Mouse (Mus musculus) activated CD4-positive, CD25-positive, alpha-beta regulatory T cell (primary cell): ENCODE data around the gene Hdgf. TPM values are rescaled to one million over a fixed set of nuclear protein-coding genes. Genes with fewer than 3 reads are reported as not detected.

Experiments
- polyA plus RNA-seq, 2 experiments: library from polyadenylated mRNA; unstranded; fragments of 100-300 nt; shearing (Covaris generic); gene quantifications; one replicate each; pipeline ENCODE4 v1.2.1; 2017

Gene Hdgf
- polyA plus RNA-seq = 100 to 1,000 TPM; 146 to 171 TPM

DNA sequence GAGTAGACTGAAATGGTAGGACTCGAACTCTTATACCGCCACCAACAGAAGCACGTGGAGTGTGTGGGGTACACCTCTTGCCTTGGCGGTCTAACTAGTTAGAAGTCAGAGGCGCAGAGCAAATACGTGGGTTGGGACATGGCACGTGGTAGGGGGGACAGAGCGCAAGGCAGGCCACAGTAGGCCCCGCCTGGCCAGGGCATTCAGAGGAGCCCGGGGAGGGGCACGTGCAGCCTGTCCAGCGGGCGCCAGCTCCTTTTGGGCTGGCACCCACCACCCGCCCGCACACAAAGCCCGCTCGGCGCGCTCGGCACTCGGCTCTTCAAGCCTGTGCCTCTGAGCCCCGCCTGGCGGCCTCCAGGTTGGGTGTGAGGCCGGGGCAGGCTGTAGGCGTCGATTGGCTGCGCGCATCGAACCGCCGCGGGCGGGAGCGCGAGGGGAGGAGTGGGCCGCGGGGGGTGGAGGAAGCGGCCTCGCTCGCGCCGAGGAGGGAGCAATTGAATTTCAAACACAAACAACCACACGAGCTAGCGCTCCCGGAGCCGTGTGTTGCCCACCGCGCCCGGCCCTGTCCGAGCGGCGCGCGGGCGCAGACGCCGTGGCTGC is at the start of gene Hdgf:
Hdgf (plus strand) TSS at position 442 of the 606 bp plus-strand sequence.

DNA sequence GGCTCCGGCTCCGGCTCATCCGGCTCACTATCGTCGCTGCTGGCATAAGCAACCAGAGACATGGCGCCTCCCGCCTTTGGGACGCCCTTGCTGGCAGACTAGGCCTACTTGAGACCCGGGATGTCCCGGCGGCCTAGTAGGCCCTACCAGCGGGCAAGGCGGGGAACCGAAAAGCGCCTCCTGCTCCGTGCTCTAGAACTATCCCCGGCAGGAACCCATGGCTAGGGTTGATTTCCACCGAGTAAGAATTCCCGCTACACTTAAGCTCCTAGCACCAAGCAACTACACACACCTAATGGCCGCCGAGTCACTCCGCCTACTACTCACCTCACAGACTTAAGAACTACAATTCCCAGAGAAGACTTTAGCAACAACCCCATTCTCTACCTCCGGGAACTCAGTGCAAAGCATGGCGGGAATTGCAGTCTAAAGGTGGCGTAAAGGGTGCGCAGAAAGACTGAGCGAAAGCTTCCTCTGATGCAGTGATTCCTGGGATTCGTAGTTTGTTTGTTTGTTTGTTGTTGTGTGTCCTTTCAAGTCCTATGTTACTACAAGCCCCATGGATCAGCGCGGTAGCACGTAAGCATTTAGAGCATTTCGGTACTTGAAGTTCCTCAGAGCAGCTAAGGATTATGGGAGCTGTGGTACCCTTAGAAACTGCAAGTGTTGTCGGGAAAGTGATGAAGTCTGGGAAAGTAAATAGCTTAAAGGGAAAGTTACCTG is 20.7 kb upstream of the Hdgf start, which contains the start of gene Prcc:
Prcc (minus strand) TSS at position 328 of the 723 bp plus-strand sequence.

DNA sequence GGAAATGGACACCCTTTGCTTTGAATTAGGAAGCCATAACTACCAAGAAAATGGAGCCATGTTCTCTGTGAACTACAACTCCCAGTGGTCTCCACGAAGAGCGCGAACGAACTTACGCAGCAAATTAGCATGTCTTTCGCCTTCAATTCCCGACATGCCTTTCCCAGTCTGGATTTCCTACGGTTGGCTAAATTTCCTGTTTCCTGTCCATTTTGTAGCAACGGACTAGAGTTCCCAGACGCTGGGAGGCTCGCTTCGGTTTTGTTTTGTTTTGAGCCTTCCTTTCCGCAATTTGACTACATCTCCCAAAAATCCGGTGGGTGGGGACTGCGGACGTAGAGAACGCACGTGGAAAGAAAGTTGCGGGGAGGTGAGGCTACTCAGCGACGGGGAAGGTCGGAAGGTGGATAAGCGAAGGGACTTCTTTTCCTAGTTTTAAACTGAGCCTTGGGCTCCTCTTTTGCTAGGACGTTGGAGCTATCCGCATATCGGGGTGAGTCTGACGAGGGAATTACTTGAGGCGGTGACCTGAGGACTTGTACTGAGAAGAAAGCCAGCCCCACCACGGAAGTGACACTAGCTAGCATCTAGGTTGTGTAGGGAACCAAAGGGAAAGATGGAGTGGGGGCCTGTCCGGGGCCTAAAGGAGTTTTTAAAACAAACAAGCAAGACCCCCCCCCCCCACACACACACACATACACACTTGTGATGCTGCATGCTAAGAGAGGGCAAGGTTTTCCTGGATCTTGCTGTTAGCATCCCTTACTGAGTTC is 13.4 kb downstream of the Hdgf start, which contains the start of gene Mrpl24:
Mrpl24 (plus strand) TSS at position 171 of the 773 bp plus-strand sequence.

DNA sequence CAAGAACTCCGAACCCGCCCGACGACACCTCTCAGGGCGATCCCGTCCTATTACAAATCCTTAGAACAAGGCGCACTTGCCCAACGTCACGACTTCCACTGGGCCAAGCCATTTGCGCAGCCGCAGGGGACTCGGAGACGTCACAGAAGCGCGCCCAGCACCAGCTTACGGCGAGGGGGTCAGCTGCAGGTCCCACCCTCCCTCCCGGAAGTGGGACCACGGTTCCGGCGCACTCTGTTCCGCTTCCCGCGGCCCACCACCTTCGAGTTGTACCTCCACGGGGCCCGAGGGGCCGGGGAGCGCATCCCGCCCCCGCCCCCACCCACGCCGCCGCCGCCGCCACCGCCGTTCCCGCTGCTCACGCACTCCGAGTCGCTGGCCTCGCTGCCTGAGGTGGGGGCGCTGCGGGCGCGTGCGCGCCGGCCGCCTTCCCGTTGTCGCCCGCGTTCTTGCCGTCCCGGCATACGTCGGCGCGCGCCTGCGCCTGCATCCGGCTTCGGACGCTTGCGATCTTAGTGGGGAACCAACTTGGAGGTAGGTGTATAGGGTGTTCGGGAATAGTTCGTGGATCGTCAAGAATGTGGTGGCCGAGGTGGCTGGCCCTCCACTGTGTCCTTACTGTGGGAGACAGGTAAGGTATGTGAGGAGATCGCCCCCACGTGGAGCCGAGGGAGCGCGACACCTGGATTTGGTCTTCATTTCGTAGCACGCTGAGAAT is 24.1 kb downstream of the Hdgf start, which contains the start of the genes Isg20l2 and Rrnad1:
Isg20l2 (plus strand) TSS at position 237 of the 718 bp plus-strand sequence.
Rrnad1 (minus strand) TSS at position 640 of the 718 bp plus-strand sequence.

DNA sequence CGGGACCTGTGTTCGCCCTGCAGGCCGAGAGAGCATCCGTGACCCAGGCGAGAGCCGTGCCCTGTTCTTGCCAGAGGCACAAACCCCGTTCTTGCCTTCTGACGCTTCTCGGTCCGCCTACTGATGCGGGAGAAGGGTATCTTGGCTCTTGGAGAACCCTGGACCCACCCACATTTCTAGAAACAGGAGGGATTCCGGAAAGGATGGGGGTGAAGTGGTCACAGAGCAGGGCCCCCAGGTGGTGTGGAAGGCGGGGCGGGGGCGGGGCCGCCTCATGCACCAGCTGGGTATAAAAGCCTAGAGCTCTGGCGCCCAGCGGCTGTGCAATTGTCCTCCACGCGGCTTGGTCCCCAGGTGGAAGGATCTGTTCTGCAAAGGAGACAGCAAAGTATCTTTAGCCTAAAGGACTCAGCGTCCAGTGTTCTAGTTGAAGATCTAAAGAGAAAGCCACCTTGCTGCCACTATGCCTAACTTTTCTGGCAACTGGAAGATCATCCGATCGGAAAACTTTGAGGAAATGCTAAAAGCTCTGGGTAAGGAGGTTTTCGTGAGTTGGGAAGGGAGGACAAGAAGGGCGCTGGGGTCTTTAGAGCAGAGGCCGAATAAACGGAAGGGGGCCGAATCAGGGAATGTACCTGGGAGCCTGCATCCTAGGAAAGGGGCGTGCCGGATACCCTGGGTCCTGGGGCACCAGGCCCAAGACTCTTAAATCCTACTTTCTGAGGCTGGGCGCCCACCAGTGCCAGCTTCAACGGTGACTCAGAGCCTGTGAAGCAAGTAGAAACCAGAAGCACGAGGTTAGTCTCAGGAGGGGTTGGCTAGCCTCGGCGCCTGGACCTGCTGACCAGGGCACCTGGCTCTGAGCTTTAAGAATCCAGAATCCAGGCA is 42.5 kb downstream of the Hdgf start, which contains the start of gene Crabp2:
Crabp2 (plus strand) TSS at position 289 of the 888 bp plus-strand sequence.

Other genes starting within 250 kb of the Hdgf start
- gene Lrrc71, start 157.7 kb upstream of the Hdgf start, polyA plus RNA-seq = under 1 TPM in 1 of 2 experiments, not detected in 1; 0.78 TPM
- under 1 TPM in 1 of 2 experiments, not detected in 1; 0.23 TPM for gene Ntrk1, start 111.2 kb upstream of the Hdgf start, polyA plus RNA-seq
- under 1 TPM; 0.34 to 0.94 TPM for gene Insrr, start 109.4 kb upstream of the Hdgf start, polyA plus RNA-seq
- 10 to 100 TPM; 24.8 to 77.5 TPM for gene Pear1, start 82.0 kb upstream of the Hdgf start, polyA plus RNA-seq
- gene Sh2d2a, start 59.6 kb upstream of the Hdgf start, polyA plus RNA-seq = 100 to 1,000 TPM; 228 to 330 TPM
- gene Prcc, start 20.7 kb upstream of the Hdgf start, polyA plus RNA-seq = 10 to 100 TPM; 13.8 to 16.3 TPM
- 100 to 1,000 TPM; 105 to 156 TPM for gene Mrpl24, start 13.2 kb downstream of the Hdgf start, polyA plus RNA-seq
- 10 to 100 TPM; 35.7 to 42.3 TPM for gene Isg20l2, start 24.0 kb downstream of the Hdgf start, polyA plus RNA-seq
- 10 to 100 TPM; 18.7 to 20.8 TPM for gene Rrnad1, start 24.4 kb downstream of the Hdgf start, polyA plus RNA-seq
- under 1 TPM in 1 of 2 experiments, not detected in 1; 0.63 TPM for gene Crabp2, start 42.3 kb downstream of the Hdgf start, polyA plus RNA-seq
- under 1 TPM in 1 of 2 experiments, not detected in 1; 0.15 TPM for gene Nes, start 64.8 kb downstream of the Hdgf start, polyA plus RNA-seq
- not detected for gene Bcan, start 93.9 kb downstream of the Hdgf start, polyA plus RNA-seq
- gene Hapln2, start 121.3 kb downstream of the Hdgf start, polyA plus RNA-seq = not detected
- gene Gpatch4, start 136.8 kb downstream of the Hdgf start, polyA plus RNA-seq = 10 to 100 TPM; 16.3 to 32.1 TPM
- 100 to 1,000 TPM in 1 of 2 experiments, 10 to 100 TPM in 1; 83.1 to 104 TPM for gene Naxe, start 152.2 kb downstream of the Hdgf start, polyA plus RNA-seq
- under 1 TPM in 1 of 2 experiments, not detected in 1; 0.07 TPM for gene Ttc24, start 172.0 kb downstream of the Hdgf start, polyA plus RNA-seq
- 1 to 10 TPM in 1 of 2 experiments, under 1 TPM in 1; 0.61 to 2.1 TPM for gene Iqgap3, start 175.7 kb downstream of the Hdgf start, polyA plus RNA-seq
- gene Mef2d, start 236.1 kb downstream of the Hdgf start, polyA plus RNA-seq = 10 to 100 TPM; 71.6 to 97.8 TPM